Mouse (Mus musculus) left cerebral cortex, adult 9 months (tissue): Measurements from ENCODE around the gene Kcnh3.

Experiments used
- DNase-seq, 2 experiments: peaks; one replicate each; pipeline ENCODE4 v3.0.0; 2022; ENCODE audit warnings: low spot score in 2 of 2

Kcnh3 gene

DNA sequence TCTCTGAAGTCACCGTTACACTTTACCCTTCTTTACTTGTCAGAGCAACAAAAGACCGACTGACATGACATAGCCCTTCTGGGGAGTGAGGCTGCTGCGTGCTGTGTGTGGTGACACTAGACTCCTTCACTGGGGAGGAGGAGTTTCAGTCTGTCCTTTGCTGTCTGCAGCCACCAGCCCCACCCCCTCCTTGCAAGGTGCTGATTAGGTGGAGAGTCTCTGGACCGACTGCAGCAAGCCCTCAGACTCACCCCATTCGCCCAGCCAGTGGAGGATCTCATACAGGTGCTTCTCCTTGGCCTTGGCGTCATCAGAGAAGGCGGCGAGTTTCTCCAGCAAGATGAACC, 60.5 kb downstream of the Kcnh3 start:
- no peak for DNase-seq

DNA sequence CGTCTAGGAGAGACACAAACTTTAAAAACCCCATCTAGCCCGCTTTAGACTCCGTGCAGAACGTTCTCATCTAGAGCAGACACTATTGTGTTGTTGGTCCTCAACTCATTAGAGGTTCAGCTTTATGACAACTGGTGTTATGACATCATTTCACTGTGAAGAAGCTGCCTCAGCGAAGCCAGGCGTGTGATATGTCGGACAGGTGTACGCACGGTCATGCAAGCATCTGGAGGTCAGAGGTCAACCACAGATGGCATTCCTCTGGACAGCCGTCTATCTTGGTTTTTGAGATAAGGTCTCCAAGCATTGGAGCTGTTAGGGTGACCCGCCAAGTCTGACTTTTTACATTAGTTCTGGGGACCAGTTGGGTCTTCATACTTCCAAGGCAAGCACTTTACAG, 65.9 kb downstream of the Kcnh3 start:
- DNase-seq: no peak
